Mouse (Mus musculus) heart, embryonic 15.5 days (tissue): ENCODE measurements around the gene Hivep1. TPM values are rescaled to one million over a fixed set of nuclear protein-coding genes. Genes with fewer than 3 reads are reported as not detected.

Source experiments
- ATAC-seq: fragments of 200-750 bp; cut with Nextera tagmentation; replicated peaks from 2 replicates; pipeline ENCODE4 v1.8.0; 2017; ENCODE audit warnings: low read depth, moderate TSS enrichment; ENCODE audit not compliant: insufficient number of reproducible peaks, insufficient read depth, low FRiP score
- H3K27ac ChIP-seq: fragments of 300-500 bp; sonication (generic); 2 replicates; pipeline ENCODE4 v1.5.1; 2015; ENCODE audit warnings: mild to moderate bottlenecking, inconsistent platforms
- H3K27me3 ChIP-seq: fragments of 300-500 bp; sonication (generic); 2 replicates; pipeline ENCODE4 v1.6.1; 2015; ENCODE audit warnings: inconsistent platforms
- H3K36me3 ChIP-seq: fragments of 300-500 bp; sonication (generic); 2 replicates; pipeline ENCODE4 v1.6.1; 2015; ENCODE audit warnings: mild to moderate bottlenecking, inconsistent platforms
- H3K4me1 ChIP-seq: fragments of 300-500 bp; sonication (generic); replicated peaks from 2 replicates; pipeline ENCODE4 v1.6.1; 2015; ENCODE audit warnings: inconsistent platforms
- H3K4me2 ChIP-seq: fragments of 300-500 bp; sonication (generic); 2 replicates; pipeline ENCODE4 v1.6.1; 2015; ENCODE audit warnings: inconsistent platforms, mild to moderate bottlenecking, moderate library complexity
- H3K4me3 ChIP-seq: fragments of 300-500 bp; sonication (generic); 2 replicates; pipeline ENCODE4 v1.5.1; 2015; ENCODE audit warnings: mild to moderate bottlenecking, inconsistent platforms
- H3K9ac ChIP-seq: fragments of 300-500 bp; sonication (generic); 2 replicates; pipeline ENCODE4 v1.6.1; 2015; ENCODE audit warnings: mild to moderate bottlenecking, inconsistent platforms
- H3K9me3 ChIP-seq: fragments of 300-500 bp; sonication (generic); replicated peaks from 2 replicates; pipeline ENCODE4 v1.6.1; 2016; ENCODE audit warnings: inconsistent platforms
- WGBS: fragments of 180-500 bp; shearing (Covaris S2); methylation state at CpG from one replicate; pipeline ENCODE4 v1.1.7; 2015; ENCODE audit warnings: mixed read lengths; 5-methylcytosine and 5-hydroxymethylcytosine counted together
- polyA plus RNA-seq: library from polyadenylated mRNA; unstranded; fragments of >200 nt; fragmentation: Nextera tagmentation; extraction: Ambion mirVana; gene quantifications from 2 replicates; pipeline ENCODE4 v1.2.1, GENCODE M21; 2015

Gene Hivep1
- polyA plus RNA-seq: 5.0 and 7.6 TPM in 2 replicates

GRCm38 (mm10) chr13:42051961-42052695 is at the start of gene Hivep1:
TSS of gene Hivep1 (plus strand) at chr13:42052021.
- Histone ChIP-seq H3K4me3 (peak within 1 kb of the TSS; percentile 97), H3K4me1 (peaks cover 25% of the 10 kb centered on the region), H3K27ac (peak within 1 kb of the TSS; percentile 94), H3K9ac (peak within 1 kb of the TSS; percentile 93), H3K9me3 (no peaks in the 10 kb centered on the region), H3K4me2 (peak within 1 kb of the TSS; percentile 83), H3K27me3 (no peaks in the 10 kb centered on the region), H3K36me3 (peaks cover 16% of the 10 kb centered on the region; the same call in 1 of the 2 replicates)
- under 1% methylated on average over 82 of the region's 100 CpGs for WGBS
- peak; percentile 47 for ATAC-seq

DNA sequence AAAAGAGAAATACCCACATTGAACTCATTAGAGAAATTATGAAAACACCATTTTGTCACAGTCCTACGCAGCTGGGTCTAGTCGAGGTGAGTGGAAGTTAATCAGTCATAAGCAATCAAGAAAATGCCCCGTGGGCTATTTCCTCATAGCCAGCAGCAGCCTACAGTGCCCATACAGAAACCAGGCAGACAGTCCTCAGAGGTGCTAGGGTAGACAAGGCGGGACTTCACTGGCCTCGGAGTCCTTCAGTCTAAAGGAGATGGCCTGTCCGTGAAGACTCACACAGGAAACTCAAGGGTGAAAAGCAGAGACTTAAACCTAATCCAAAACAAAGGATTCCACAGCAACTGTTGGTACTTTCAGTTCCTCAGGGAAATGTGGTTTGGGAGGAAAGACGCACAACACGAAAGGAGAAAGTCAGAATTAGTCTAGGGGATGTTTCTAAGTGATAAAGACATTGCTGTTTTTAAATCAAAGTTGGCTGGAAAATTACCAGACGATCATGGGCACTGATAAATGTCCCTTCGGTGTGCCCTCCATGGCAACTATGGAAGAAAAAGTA is 36.3 kb upstream of the Hivep1 start:
- Histone ChIP-seq H3K9ac (no peak overlapping the region), H3K27me3 (no peaks in the 10 kb centered on the region), H3K4me2 (no peak overlapping the region), H3K4me1 (no peaks in the 10 kb centered on the region), H3K36me3 (no peaks in the 10 kb centered on the region), H3K9me3 (no peaks in the 10 kb centered on the region), H3K27ac (no peak overlapping the region), H3K4me3 (no peak overlapping the region)
- WGBS: 69% methylated on average over 10 of the region's 10 CpGs
- ATAC-seq: no peak

GRCm38 (mm10) chr13:42016218-42016617 is 35.6 kb upstream of the Hivep1 start:
- WGBS: 86% methylated on average over 5 of the region's 5 CpGs
- no peaks in the 10 kb centered on the region for H3K4me1 ChIP-seq
- H3K9ac ChIP-seq: no peak overlapping the region
- H3K4me2 ChIP-seq: no peak overlapping the region
- H3K4me3 ChIP-seq: no peak overlapping the region
- H3K27ac ChIP-seq: no peak overlapping the region
- no peaks in the 10 kb centered on the region for H3K27me3 ChIP-seq
- no peak for ATAC-seq
- H3K36me3 ChIP-seq: no peaks in the 10 kb centered on the region
- no peaks in the 10 kb centered on the region for H3K9me3 ChIP-seq

- no peaks in the 10 kb centered on the region for H3K36me3 ChIP-seq
- ATAC-seq: no peak
- H3K4me1 ChIP-seq: no peaks in the 10 kb centered on the region
- no peak overlapping the region for H3K27ac ChIP-seq
- no peaks in the 10 kb centered on the region for H3K9me3 ChIP-seq
- H3K27me3 ChIP-seq: no peaks in the 10 kb centered on the region
- H3K4me2 ChIP-seq: no peak overlapping the region
- H3K9ac ChIP-seq: no peak overlapping the region
- H3K4me3 ChIP-seq: no peak overlapping the region
- 72% methylated on average over 2 of the region's 2 CpGs for WGBS
Measured at GRCm38 (mm10) chr13:42018356-42018755, 33.5 kb upstream of the Hivep1 start.

- H3K9me3 ChIP-seq: no peaks in the 10 kb centered on the region
- no peak for ATAC-seq
- no peak overlapping the region for H3K4me3 ChIP-seq
- no peaks in the 10 kb centered on the region for H3K36me3 ChIP-seq
- H3K27me3 ChIP-seq: no peaks in the 10 kb centered on the region
- no peak overlapping the region for H3K9ac ChIP-seq
- 26% methylated on average over 2 of the region's 2 CpGs for WGBS
- no peak overlapping the region for H3K4me2 ChIP-seq
- H3K27ac ChIP-seq: no peak overlapping the region
- H3K4me1 ChIP-seq: no peaks in the 10 kb centered on the region
Measured at GRCm38 (mm10) chr13:42041203-42041602, 10.6 kb upstream of the Hivep1 start.

DNA sequence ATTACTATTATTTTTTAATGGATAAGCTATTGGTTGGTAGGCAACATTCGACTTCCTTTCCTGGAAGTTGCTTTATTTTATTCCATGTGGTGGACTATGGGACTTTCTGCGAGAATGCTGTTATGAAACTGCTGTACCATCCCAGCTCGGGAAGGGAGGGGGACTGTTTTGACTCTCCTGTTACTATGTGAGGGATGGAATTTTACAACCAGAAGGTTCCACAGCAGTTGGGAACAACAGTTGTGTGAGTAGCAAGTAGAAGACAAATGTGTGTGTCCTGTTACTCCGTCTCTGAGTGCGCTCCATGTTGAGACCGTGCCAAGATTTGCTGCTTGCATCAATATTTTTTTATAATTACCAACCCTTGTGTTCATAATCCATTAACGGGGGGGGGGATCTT is 8.4 kb upstream of the Hivep1 start:
- H3K27ac ChIP-seq: no peak overlapping the region
- WGBS: 89% methylated on average over 7 of the region's 7 CpGs
- H3K4me1 ChIP-seq: 0 out of 2 replicates have a peak, but pooled peaks cover 3% of the 10 kb centered on the region
- no peak for ATAC-seq
- H3K9me3 ChIP-seq: no peaks in the 10 kb centered on the region
- H3K27me3 ChIP-seq: no peaks in the 10 kb centered on the region
- no peak overlapping the region for H3K4me2 ChIP-seq
- H3K9ac ChIP-seq: no peak overlapping the region
- no peak overlapping the region for H3K4me3 ChIP-seq
- H3K36me3 ChIP-seq: no peaks in the 10 kb centered on the region

- 0 out of 2 replicates have a peak, but pooled peaks have one; percentile 6 for ATAC-seq
Measured at GRCm38 (mm10) chr13:42048991-42049773, 2.6 kb upstream of the Hivep1 start.

DNA sequence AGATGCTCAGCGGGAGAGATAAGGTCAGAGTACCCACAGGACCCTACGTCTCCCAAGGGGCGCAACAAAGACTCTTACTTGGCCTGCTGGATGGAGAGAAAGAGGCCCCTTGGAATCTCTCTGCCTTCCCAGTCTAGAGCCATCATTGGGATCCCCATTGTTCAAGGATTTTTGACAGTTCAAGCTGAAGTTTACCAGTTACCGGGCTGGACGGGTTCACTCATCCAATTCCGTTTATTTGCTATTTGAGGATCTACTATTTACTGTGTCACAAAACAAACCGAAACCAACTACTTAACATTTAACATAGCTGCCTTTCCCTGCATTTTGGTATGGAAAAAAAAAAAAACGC is 2.1 kb upstream of the Hivep1 start:
- Histone ChIP-seq H3K27me3 (no peaks in the 10 kb centered on the region), H3K4me3 (peak overlapping the region; percentile 97), H3K36me3 (no peaks in the 10 kb centered on the region), H3K4me1 (peaks cover 24% of the 10 kb centered on the region), H3K27ac (peak overlapping the region; percentile 88), H3K9ac (peak overlapping the region; percentile 73), H3K4me2 (peak overlapping the region; percentile 83), H3K9me3 (no peaks in the 10 kb centered on the region)
- no peak for ATAC-seq
- under 1% methylated on average over 8 of the region's 8 CpGs for WGBS

More at GRCm38 (mm10) chr13:42048991-42049773, 2.6 kb upstream of the Hivep1 start:
- Histone ChIP-seq H3K4me1 (peaks cover 18% of the 10 kb centered on the region), H3K9ac (peak overlapping the region; percentile 73), H3K27me3 (no peaks in the 10 kb centered on the region), H3K36me3 (no peaks in the 10 kb centered on the region), H3K4me2 (peak overlapping the region; percentile 83), H3K9me3 (no peaks in the 10 kb centered on the region), H3K4me3 (peak overlapping the region; percentile 97), H3K27ac (peak overlapping the region; percentile 88)
- under 1% methylated on average over 48 of the region's 48 CpGs for WGBS

DNA sequence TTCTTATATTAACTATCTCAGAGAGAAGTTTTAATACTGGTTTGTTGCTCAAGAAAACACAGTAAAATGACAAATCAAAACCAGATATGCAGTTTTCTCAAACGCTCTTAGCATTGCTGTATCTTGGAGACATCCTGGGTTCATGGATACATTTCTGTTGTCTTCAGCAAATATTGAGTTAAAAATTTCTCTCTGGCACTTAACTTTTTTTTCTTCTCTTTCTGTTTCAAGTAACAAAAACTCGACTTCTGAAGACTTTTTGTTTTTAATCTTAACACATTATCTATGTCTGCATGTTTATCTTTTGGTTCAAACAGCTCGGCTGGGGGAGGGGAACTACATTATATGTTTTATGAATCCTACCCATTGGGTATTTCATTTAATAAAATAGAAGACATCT is 1.7 kb upstream of the Hivep1 start:
- no peaks in the 10 kb centered on the region for H3K36me3 ChIP-seq
- H3K4me1 ChIP-seq: peaks cover 25% of the 10 kb centered on the region
- no peak for ATAC-seq
- no peaks in the 10 kb centered on the region for H3K27me3 ChIP-seq
- H3K4me2 ChIP-seq: peak overlapping the region; percentile 83
- peak overlapping the region; percentile 88 for H3K27ac ChIP-seq
- no peaks in the 10 kb centered on the region for H3K9me3 ChIP-seq
- H3K9ac ChIP-seq: peak overlapping the region; percentile 73; the same call in 1 of the 2 replicates
- H3K4me3 ChIP-seq: peak overlapping the region; percentile 97
- 4% methylated on average over 3 of the region's 3 CpGs for WGBS

- Histone ChIP-seq H3K4me3 (peak overlapping the region; percentile 97), H3K9ac (peak overlapping the region; percentile 49), H3K36me3 (peaks cover 5% of the 10 kb centered on the region; the same call in 1 of the 2 replicates), H3K9me3 (no peaks in the 10 kb centered on the region), H3K4me1 (peaks cover 25% of the 10 kb centered on the region), H3K27me3 (no peaks in the 10 kb centered on the region), H3K27ac (peak overlapping the region; percentile 88), H3K4me2 (peak overlapping the region; percentile 83)
- under 1% methylated on average over 10 of the region's 10 CpGs for WGBS
- no peak for ATAC-seq
Measured at GRCm38 (mm10) chr13:42050880-42051201, 980 bp upstream of the Hivep1 start.

DNA sequence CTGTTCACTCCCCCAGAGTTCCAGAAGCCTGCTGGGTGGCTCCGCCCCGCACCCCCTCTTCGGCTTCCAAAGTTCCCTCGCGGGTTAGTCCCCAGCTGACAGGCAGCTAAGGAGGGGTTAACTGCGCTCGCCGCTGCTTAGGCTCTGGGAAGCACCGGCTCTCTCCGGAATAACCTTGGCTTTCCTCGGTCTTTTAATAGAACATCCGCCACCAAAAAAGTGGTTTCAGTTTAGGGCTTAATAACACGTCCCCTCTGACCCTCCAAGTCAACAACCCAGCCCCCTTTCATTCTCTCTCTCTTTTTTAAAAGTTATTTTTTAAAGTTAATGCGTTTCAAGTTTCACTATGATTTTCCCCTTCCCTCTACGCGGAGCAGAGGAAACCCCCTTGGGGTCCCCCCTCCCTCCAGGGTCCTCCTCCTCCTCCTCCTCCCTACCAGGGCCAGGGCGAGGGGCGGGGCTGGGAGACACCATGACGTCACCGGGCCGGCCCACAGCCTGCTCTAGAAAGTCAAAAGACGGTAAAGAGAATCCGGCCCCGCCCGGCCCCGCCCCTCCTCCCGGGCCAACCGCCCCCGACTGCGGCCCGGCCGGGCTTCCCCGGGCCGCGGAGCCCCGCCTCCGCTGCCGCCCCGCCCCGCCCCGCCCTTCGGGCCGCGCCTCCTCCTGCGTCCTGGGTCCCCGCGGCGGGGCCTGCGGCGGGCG is 467 bp upstream of the Hivep1 start:
- under 1% methylated on average over 23 of the region's 51 CpGs for whole genome bisulfite sequencing
- Histone ChIP-seq H3K4me1 (peaks cover 25% of the 10 kb centered on the region), H3K4me2 (peak overlapping the region; percentile 83), H3K9me3 (no peaks in the 10 kb centered on the region), H3K9ac (peak overlapping the region; percentile 93), H3K27ac (peak overlapping the region; percentile 94), H3K4me3 (peak overlapping the region; percentile 97), H3K27me3 (no peaks in the 10 kb centered on the region), H3K36me3 (peaks cover 9% of the 10 kb centered on the region; the same call in 1 of the 2 replicates)
- ATAC-seq: peak; percentile 89
